Mouse (Mus musculus) liver, embryonic 14.5 days (tissue): ENCODE results near the gene Ano10.

Experiments used
- CTCF ChIP-seq: IDR thresholded peaks from 2 replicates; pipeline ENCODE4 v1.5.1; 2016; ENCODE audit warnings: antibody characterized with exemption, low read depth, control low read depth
- EP300 ChIP-seq: IDR thresholded peaks from 2 replicates; pipeline ENCODE4 v1.6.1; 2016; ENCODE audit warnings: antibody characterized with exemption, low read depth

DNA sequence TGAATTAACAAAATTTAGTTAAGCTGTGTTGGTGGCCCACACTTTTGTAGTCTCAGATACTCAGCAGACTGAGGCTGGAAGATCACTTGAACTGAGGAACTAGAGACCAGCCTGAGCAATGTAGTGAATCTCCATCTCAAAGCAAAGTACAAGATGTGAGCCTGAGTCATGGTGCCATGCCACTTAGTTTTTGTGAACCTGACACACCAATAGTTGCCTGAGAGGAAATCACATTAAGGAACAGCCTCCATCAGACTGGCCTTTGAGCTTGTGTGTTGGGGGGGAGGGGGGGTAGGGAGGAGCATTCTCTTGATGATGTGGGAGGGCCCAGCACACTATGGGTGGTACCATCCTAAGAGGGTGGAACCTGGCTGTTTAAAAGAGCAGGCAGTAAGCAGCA is 1.2 kb upstream of the Ano10 start:
- no peak for TF ChIP-seq CTCF
- no peak for TF ChIP-seq EP300
